Mouse (Mus musculus) heart, embryonic 13.5 days (tissue): ENCODE measurements around the gene Zcchc14. TPM values are rescaled to one million over a fixed set of nuclear protein-coding genes. Genes with fewer than 3 reads are reported as not detected.
A peak's percentile ranks its signal among the peaks of the same experiment; 100 is the strongest.
"Not testable (repeated sequence)": the region's sequence is repeated elsewhere in the genome, so short reads cannot be mapped to it uniquely, and the experiment has no call there.

ENCODE experiments used
- ATAC-seq: fragments of 200-750 bp; cut with Nextera tagmentation; 2 replicates; pipeline ENCODE4 v1.8.0; 2017; ENCODE audit warnings: moderate TSS enrichment; ENCODE audit not compliant: insufficient number of reproducible peaks, low FRiP score, low TSS enrichment; ENCODE audit errors: extremely low read depth
- H3K27ac ChIP-seq: fragments of 300-500 bp; sonication (generic); replicated peaks from 2 replicates; pipeline ENCODE4 v1.5.1; 2015; ENCODE audit warnings: moderate library complexity, mild to moderate bottlenecking, inconsistent platforms
- H3K27me3 ChIP-seq: fragments of 300-500 bp; sonication (generic); replicated peaks from 2 replicates; pipeline ENCODE4 v1.6.1; 2015; ENCODE audit warnings: mild to moderate bottlenecking, inconsistent platforms
- H3K36me3 ChIP-seq: fragments of 300-500 bp; sonication (generic); 2 replicates; pipeline ENCODE4 v1.6.1; 2015; ENCODE audit warnings: mild to moderate bottlenecking, inconsistent platforms
- H3K4me1 ChIP-seq: fragments of 300-500 bp; sonication (generic); 2 replicates; pipeline ENCODE4 v1.6.1; 2015; ENCODE audit warnings: inconsistent platforms
- H3K4me2 ChIP-seq: fragments of 300-500 bp; sonication (generic); 2 replicates; pipeline ENCODE4 v1.6.1; 2015; ENCODE audit warnings: inconsistent platforms, mild to moderate bottlenecking, moderate library complexity
- H3K4me3 ChIP-seq: fragments of 300-500 bp; sonication (generic); 2 replicates; pipeline ENCODE4 v1.5.1; 2015; ENCODE audit warnings: moderate library complexity, mild to moderate bottlenecking, inconsistent platforms
- H3K9ac ChIP-seq: fragments of 300-500 bp; sonication (generic); 2 replicates; pipeline ENCODE4 v1.6.1; 2015; ENCODE audit warnings: inconsistent platforms, mild to moderate bottlenecking, moderate library complexity
- H3K9me3 ChIP-seq: fragments of 300-500 bp; sonication (generic); 2 replicates; pipeline ENCODE4 v1.6.1; 2016; ENCODE audit warnings: inconsistent platforms
- WGBS: fragments of 180-500 bp; shearing (Covaris S2); methylation state at CpG from one replicate; pipeline ENCODE4 v1.1.7; 2015; ENCODE audit warnings: mixed read lengths; 5-methylcytosine and 5-hydroxymethylcytosine counted together
- polyA plus RNA-seq: library from polyadenylated mRNA; unstranded; fragments of >200 nt; fragmentation: Nextera tagmentation; extraction: Ambion mirVana; gene quantifications from 2 replicates; pipeline ENCODE4 v1.2.1, GENCODE M21; 2015

Zcchc14 gene
- polyA plus RNA-seq, 1 experiment from 2014 or later: 7.8 TPM

GRCm38 (mm10) chr8:121598190-121598589, 54.5 kb downstream of the Zcchc14 start:
- Histone ChIP-seq H3K4me3 (no peak overlapping the region), H3K4me2 (no peak overlapping the region), H3K36me3 (peaks cover 92% of the 10 kb centered on the region), H3K4me1 (peaks cover 11% of the 10 kb centered on the region; the same call in 1 of the 2 replicates), H3K27me3 (no peaks in the 10 kb centered on the region), H3K9ac (no peak overlapping the region), H3K27ac (no peak overlapping the region), H3K9me3 (no peaks in the 10 kb centered on the region)
- 84% methylated on average over 7 of the region's 7 CpGs for WGBS
- ATAC-seq: no peak

- WGBS: 78% methylated on average over 2 of the region's 2 CpGs
- H3K9ac ChIP-seq: not testable (repeated sequence)
- H3K36me3 ChIP-seq: peaks cover 85% of the 10 kb centered on the region
Measured at GRCm38 (mm10) chr8:121597492-121597891, 55.2 kb downstream of the Zcchc14 start.

GRCm38 (mm10) chr8:121593983-121594382, 58.7 kb downstream of the Zcchc14 start:
- Histone ChIP-seq H3K27me3 (no peaks in the 10 kb centered on the region), H3K9ac (no peak overlapping the region), H3K9me3 (no peaks in the 10 kb centered on the region), H3K27ac (peak overlapping the region; percentile 50), H3K4me2 (no peak overlapping the region), H3K4me3 (no peak overlapping the region), H3K36me3 (peaks cover 52% of the 10 kb centered on the region), H3K4me1 (peaks cover 37% of the 10 kb centered on the region)
- no peak for ATAC-seq
- WGBS: 73% methylated on average over 9 of the region's 9 CpGs

More at GRCm38 (mm10) chr8:121597492-121597891, 55.2 kb downstream of the Zcchc14 start:
- H3K4me3 ChIP-seq, H3K27ac ChIP-seq, H3K27me3 ChIP-seq, ATAC-seq, H3K9me3 ChIP-seq, H3K4me2 ChIP-seq: not testable (repeated sequence)
- peaks cover 15% of the 10 kb centered on the region for H3K4me1 ChIP-seq

GRCm38 (mm10) chr8:121593293-121593692, 59.4 kb downstream of the Zcchc14 start:
- 89% methylated on average over 5 of the region's 5 CpGs for WGBS

GRCm38 (mm10) chr8:121591178-121592066, 61.3 kb downstream of the Zcchc14 start:
- peaks cover 37% of the 10 kb centered on the region for H3K4me1 ChIP-seq
- peak; percentile 5; the same call in 1 of the 2 replicates for ATAC-seq
- peak overlapping the region; percentile 58; the same call in 1 of the 2 replicates for H3K27ac ChIP-seq
- peaks cover 34% of the 10 kb centered on the region for H3K36me3 ChIP-seq
- 16% methylated on average over 20 of the region's 20 CpGs for WGBS
- no peaks in the 10 kb centered on the region for H3K9me3 ChIP-seq
- peak overlapping the region; percentile 73 for H3K4me3 ChIP-seq
- H3K4me2 ChIP-seq: peak overlapping the region; percentile 90
- H3K9ac ChIP-seq: peak overlapping the region; percentile 93
- H3K27me3 ChIP-seq: no peaks in the 10 kb centered on the region

More at GRCm38 (mm10) chr8:121593293-121593692, 59.4 kb downstream of the Zcchc14 start:
- H3K27ac ChIP-seq: 0 out of 2 replicates have a peak overlapping the region, but pooled peaks have one; percentile 26
- no peak for ATAC-seq
- H3K4me3 ChIP-seq: no peak overlapping the region
- no peak overlapping the region for H3K4me2 ChIP-seq
- H3K27me3 ChIP-seq: no peaks in the 10 kb centered on the region
- H3K4me1 ChIP-seq: peaks cover 37% of the 10 kb centered on the region
- H3K9ac ChIP-seq: no peak overlapping the region
- peaks cover 50% of the 10 kb centered on the region for H3K36me3 ChIP-seq
- H3K9me3 ChIP-seq: no peaks in the 10 kb centered on the region

GRCm38 (mm10) chr8:121590203-121591177, 62.2 kb downstream of the Zcchc14 start, which contains the start of gene Map1lc3b:
Map1lc3b (plus strand) TSS chr8:121590361.
- H3K9ac ChIP-seq: peak within 1 kb of the TSS; percentile 93
- ATAC-seq: peak; percentile 77
- H3K27ac ChIP-seq: peak within 1 kb of the TSS; percentile 58
- H3K4me1 ChIP-seq: peaks cover 41% of the 10 kb centered on the region
- H3K4me3 ChIP-seq: peak within 1 kb of the TSS; percentile 73
- H3K9me3 ChIP-seq: no peaks in the 10 kb centered on the region
- H3K27me3 ChIP-seq: no peaks in the 10 kb centered on the region
- under 1% methylated on average over 94 of the region's 94 CpGs for WGBS
- peaks cover 25% of the 10 kb centered on the region for H3K36me3 ChIP-seq
- peak within 1 kb of the TSS; percentile 90 for H3K4me2 ChIP-seq

GRCm38 (mm10) chr8:121589205-121589726, 63.4 kb downstream of the Zcchc14 start:
- H3K4me1 ChIP-seq: peaks cover 43% of the 10 kb centered on the region
- no peaks in the 10 kb centered on the region for H3K9me3 ChIP-seq
- no peak overlapping the region for H3K4me3 ChIP-seq
- ATAC-seq: no peak
- WGBS: 18% methylated on average over 2 of the region's 2 CpGs
- no peaks in the 10 kb centered on the region for H3K27me3 ChIP-seq
- peak overlapping the region; percentile 90 for H3K4me2 ChIP-seq
- H3K36me3 ChIP-seq: peaks cover 13% of the 10 kb centered on the region
- H3K27ac ChIP-seq: peak overlapping the region; percentile 45
- peak overlapping the region; percentile 81 for H3K9ac ChIP-seq

GRCm38 (mm10) chr8:121588750-121589149, 64.0 kb downstream of the Zcchc14 start:
- H3K9me3 ChIP-seq: no peaks in the 10 kb centered on the region
- no peak for ATAC-seq

GRCm38 (mm10) chr8:121585159-121585825, 67.4 kb downstream of the Zcchc14 start:
- peaks cover 15% of the 10 kb centered on the region for H3K4me1 ChIP-seq
- peak overlapping the region; percentile 72 for H3K4me3 ChIP-seq
- peak overlapping the region; percentile 85 for H3K9ac ChIP-seq
- H3K27ac ChIP-seq: peak overlapping the region; percentile 64
- no peaks in the 10 kb centered on the region for H3K27me3 ChIP-seq
- H3K4me2 ChIP-seq: peak overlapping the region; percentile 73
- no peaks in the 10 kb centered on the region for H3K9me3 ChIP-seq
- H3K36me3 ChIP-seq: no peaks in the 10 kb centered on the region
- 1% methylated on average over 47 of the region's 47 CpGs for WGBS
- ATAC-seq: peak; percentile 91

More at GRCm38 (mm10) chr8:121588750-121589149, 64.0 kb downstream of the Zcchc14 start:
- no peak overlapping the region; the same call in 1 of the 2 replicates for H3K27ac ChIP-seq
- WGBS: 60% methylated on average over 4 of the region's 4 CpGs
- H3K4me3 ChIP-seq: no peak overlapping the region
- H3K27me3 ChIP-seq: no peaks in the 10 kb centered on the region
- peaks cover 38% of the 10 kb centered on the region for H3K4me1 ChIP-seq
- no peak overlapping the region for H3K4me2 ChIP-seq
- peaks cover 8% of the 10 kb centered on the region for H3K36me3 ChIP-seq
- H3K9ac ChIP-seq: no peak overlapping the region

- peak overlapping the region; percentile 85 for H3K9ac ChIP-seq
- ATAC-seq: no peak
Measured at GRCm38 (mm10) chr8:121584730-121585129, 68.0 kb downstream of the Zcchc14 start.

More at GRCm38 (mm10) chr8:121584730-121585129, 68.0 kb downstream of the Zcchc14 start:
- 40% methylated on average over 13 of the region's 13 CpGs for WGBS
- no peaks in the 10 kb centered on the region for H3K36me3 ChIP-seq
- H3K4me3 ChIP-seq: peak overlapping the region; percentile 72
- H3K4me1 ChIP-seq: peaks cover 13% of the 10 kb centered on the region
- H3K27ac ChIP-seq: no peak overlapping the region
- H3K27me3 ChIP-seq: no peaks in the 10 kb centered on the region
- no peaks in the 10 kb centered on the region for H3K9me3 ChIP-seq
- peak overlapping the region; percentile 73 for H3K4me2 ChIP-seq
